Mouse (Mus musculus) neutrophil, adult 83 days (primary cell): ENCODE data around the gene Ucp3. TPM values are rescaled to one million over a fixed set of nuclear protein-coding genes. Genes with fewer than 3 reads are reported as not detected.

Experiments
- total RNA-seq, 2 experiments: library from RNA; stranded (reverse); gene quantifications; one replicate each; pipeline ENCODE4 v1.2.4; 2023

Ucp3 gene
- under 1 TPM; 0.29 to 0.44 TPM for total RNA-seq

GRCm38 (mm10) chr7:100472777-100473176, at the start of gene Ucp3:
Ucp3 (plus strand) TSS chr7:100472990.

GRCm38 (mm10) chr7:100493117-100493483, 20.3 kb downstream of the Ucp3 start, which contains the start of gene Ucp2:
Ucp2 (plus strand) TSS chr7:100493337.

GRCm38 (mm10) chr7:100514573-100514972, 41.8 kb downstream of the Ucp3 start, which contains the start of gene Dnajb13:
Dnajb13 (minus strand) TSS chr7:100514960.

Other genes starting within 250 kb of the Ucp3 start
- gene Pgm2l1, start 245.6 kb upstream of the Ucp3 start, total RNA-seq, result 1 to 10 TPM; 8.7 to 9.1 TPM
- not detected for gene P4ha3, start 187.5 kb upstream of the Ucp3 start, total RNA-seq
- 10 to 100 TPM; 25.1 to 26.4 TPM for gene C2cd3, start 100.8 kb upstream of the Ucp3 start, total RNA-seq
- 10 to 100 TPM; 17.8 to 23.1 TPM for gene Ppme1, start 100.7 kb upstream of the Ucp3 start, total RNA-seq
- 1,000 to 10,000 TPM; 1,485 to 1,491 TPM for gene Ucp2, start 20.3 kb downstream of the Ucp3 start, total RNA-seq
- not detected for gene Dnajb13, start 42.0 kb downstream of the Ucp3 start, total RNA-seq
- gene Coa4, start 64.1 kb downstream of the Ucp3 start, total RNA-seq, result 10 to 100 TPM; 19.0 to 20.7 TPM
- gene Rab6a, start 134.4 kb downstream of the Ucp3 start, total RNA-seq, result 100 to 1,000 TPM; 109 to 125 TPM
- gene Mrpl48, start 135.3 kb downstream of the Ucp3 start, total RNA-seq, result 10 to 100 TPM; 29.5 to 29.7 TPM
- gene Plekhb1, start 189.4 kb downstream of the Ucp3 start, total RNA-seq, result not detected
- gene Fam168a, start 233.6 kb downstream of the Ucp3 start, total RNA-seq, result 10 to 100 TPM; 35.8 to 38.2 TPM